Mouse (Mus musculus) liver, embryonic 11.5 days (tissue): ENCODE measurements at regions not wholly inside any gene's neighbourhood (a gene's known extent, or its start where the extent isn't known, plus 50 kb on each side); places are given as distances from the start of the nearest gene placed in this dataset.

Experiments
- ATAC-seq: fragments of 200-750 bp; cut with Nextera tagmentation; replicated peaks from 2 replicates; pipeline ENCODE4 v1.8.0; 2017; ENCODE audit warnings: moderate number of reproducible peaks, mild to moderate bottlenecking, moderate TSS enrichment, moderate library complexity; ENCODE audit not compliant: low FRiP score
- DNase-seq: peaks from one replicate; pipeline ENCODE4 v3.0.0-alpha.2; 2017; ENCODE audit warnings: low spot score
- H3K27ac ChIP-seq: fragments of 300-500 bp; sonication (generic); 2 replicates; pipeline ENCODE4 v1.5.1; 2014; ENCODE audit warnings: mild to moderate bottlenecking, low read depth, low read length, control low read depth
- H3K27me3 ChIP-seq: fragments of 300-500 bp; sonication (generic); replicated peaks from 2 replicates; pipeline ENCODE4 v1.6.1; 2014; ENCODE audit warnings: low read length, mixed read lengths; ENCODE audit not compliant: control insufficient read depth, insufficient read depth
- H3K36me3 ChIP-seq: fragments of 300-500 bp; sonication (generic); 2 replicates; pipeline ENCODE4 v1.6.1; 2014; ENCODE audit warnings: mild to moderate bottlenecking, low read length, moderate library complexity, mixed read lengths; ENCODE audit not compliant: control insufficient read depth, insufficient read depth
- H3K4me1 ChIP-seq: fragments of 300-500 bp; sonication (generic); replicated peaks from 2 replicates; pipeline ENCODE4 v1.6.1; 2014; ENCODE audit warnings: low read length, mixed read lengths; ENCODE audit not compliant: control insufficient read depth, insufficient read depth
- H3K4me2 ChIP-seq: fragments of 300-500 bp; sonication (generic); 2 replicates; pipeline ENCODE4 v1.6.1; 2014; ENCODE audit warnings: mild to moderate bottlenecking, control low read depth, moderate library complexity
- H3K4me3 ChIP-seq: fragments of 300-500 bp; sonication (generic); 2 replicates; pipeline ENCODE4 v1.5.1; 2014; ENCODE audit warnings: low read depth, low read length, control low read depth
- H3K9ac ChIP-seq: fragments of 300-500 bp; sonication (generic); 2 replicates; pipeline ENCODE4 v1.6.1; 2014; ENCODE audit warnings: low read depth, low read length, control low read depth
- H3K9me3 ChIP-seq: fragments of 300-500 bp; sonication (generic); 2 replicates; pipeline ENCODE4 v1.6.1; 2016; ENCODE audit warnings: low read length, inconsistent platforms, mixed read lengths; ENCODE audit not compliant: control insufficient read depth
- WGBS: fragments of 180-500 bp; shearing (Covaris S2); extraction: QIAGEN DNeasy Blood & Tissue Kit; methylation state at CpG from one replicate; pipeline ENCODE4 v1.1.7; 2014; 5-methylcytosine and 5-hydroxymethylcytosine counted together

DNA sequence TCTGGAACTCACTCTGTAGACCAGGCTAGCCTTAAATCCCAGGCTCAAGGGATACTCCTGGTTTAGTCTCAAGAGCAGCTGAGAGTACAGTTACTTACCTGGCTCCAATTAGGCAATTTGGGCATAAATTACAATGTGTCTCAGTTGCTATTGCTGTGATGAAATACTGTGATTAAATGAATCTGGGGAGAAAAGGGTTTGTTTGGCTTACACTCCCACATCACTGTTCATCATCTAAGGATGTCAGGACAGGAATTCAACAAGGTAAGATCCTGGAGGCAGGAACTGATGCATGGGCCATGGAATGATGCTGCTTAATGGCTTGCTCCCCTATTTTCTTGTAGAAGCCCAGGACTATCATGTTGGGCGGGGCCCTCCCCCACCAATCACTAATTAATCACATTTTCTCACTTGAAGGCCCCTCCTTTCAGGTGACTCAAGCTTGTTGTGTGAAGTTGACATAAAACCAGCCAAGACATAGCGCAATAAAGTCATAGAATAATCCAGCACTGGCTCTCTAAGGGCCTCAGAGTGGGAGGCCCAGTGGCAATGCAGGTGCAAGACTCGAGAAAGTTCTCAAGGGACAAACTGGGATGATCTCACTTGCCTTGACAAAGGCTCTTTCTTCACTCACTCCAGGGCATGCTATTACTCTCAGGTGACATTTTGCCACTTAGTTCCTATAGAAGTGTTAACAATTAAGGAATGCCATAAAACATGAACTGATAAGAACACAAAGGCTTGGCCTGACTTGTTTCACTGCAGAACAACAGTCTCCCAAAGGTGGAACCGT, 85.4 kb upstream of the Barx2 start:
- Histone ChIP-seq H3K9ac (no peak overlapping the region), H3K27me3 (no peaks in the 10 kb centered on the region), H3K9me3 (no peaks in the 10 kb centered on the region), H3K36me3 (no peaks in the 10 kb centered on the region), H3K4me2 (no peak overlapping the region), H3K4me3 (no peak overlapping the region), H3K4me1 (peaks cover 20% of the 10 kb centered on the region), H3K27ac (no peak overlapping the region)
- DNase-seq: no peak
- no peak for ATAC-seq
- 68% methylated on average over 4 of the region's 4 CpGs for WGBS

GRCm38 (mm10) chr9:31999760-32000159, 86.5 kb upstream of the Barx2 start:
- ATAC-seq: no peak
- Histone ChIP-seq H3K4me3 (no peak overlapping the region), H3K36me3 (no peaks in the 10 kb centered on the region), H3K9me3 (no peaks in the 10 kb centered on the region), H3K27ac (no peak overlapping the region), H3K27me3 (no peaks in the 10 kb centered on the region), H3K9ac (no peak overlapping the region), H3K4me2 (no peak overlapping the region), H3K4me1 (peaks cover 20% of the 10 kb centered on the region)
- 59% methylated on average over 1 of the region's 1 CpGs for WGBS
- DNase-seq: no peak

GRCm38 (mm10) chr9:32002924-32003323, 89.7 kb upstream of the Barx2 start:
- WGBS: 65% methylated on average over 4 of the region's 4 CpGs
- H3K4me2 ChIP-seq: no peak overlapping the region

DNA sequence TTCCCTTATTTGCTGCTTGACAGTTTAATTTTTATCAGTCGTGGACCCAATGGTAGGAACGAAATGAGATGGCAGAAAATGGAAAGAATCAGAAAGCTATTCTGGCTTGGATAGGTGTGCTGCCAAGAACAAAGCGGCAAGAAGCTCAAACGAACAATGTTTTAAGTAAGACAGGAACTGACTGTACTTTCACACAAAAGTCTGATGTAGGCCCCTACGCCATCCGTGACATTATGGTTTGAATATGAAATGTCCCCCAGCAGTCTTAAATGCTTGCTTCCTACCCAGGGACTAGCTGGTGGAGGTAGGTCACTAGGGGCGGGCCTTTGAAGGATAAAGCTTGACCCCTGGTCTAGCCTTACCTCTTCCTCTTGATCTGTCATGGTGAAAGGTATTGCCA, 90.5 kb upstream of the Barx2 start:
- Histone ChIP-seq H3K4me2 (no peak overlapping the region), H3K27me3 (no peaks in the 10 kb centered on the region), H3K27ac (no peak overlapping the region), H3K4me1 (no peaks in the 10 kb centered on the region), H3K9ac (no peak overlapping the region), H3K4me3 (no peak overlapping the region), H3K36me3 (no peaks in the 10 kb centered on the region), H3K9me3 (no peaks in the 10 kb centered on the region)
- DNase-seq: no peak
- WGBS: 83% methylated on average over 7 of the region's 7 CpGs
- no peak for ATAC-seq

More at GRCm38 (mm10) chr9:32002924-32003323, 89.7 kb upstream of the Barx2 start:
- H3K36me3 ChIP-seq: no peaks in the 10 kb centered on the region
- no peak overlapping the region for H3K4me3 ChIP-seq
- no peaks in the 10 kb centered on the region for H3K9me3 ChIP-seq
- no peak overlapping the region for H3K9ac ChIP-seq
- peaks cover 2% of the 10 kb centered on the region; the same call in 1 of the 2 replicates for H3K4me1 ChIP-seq
- no peaks in the 10 kb centered on the region for H3K27me3 ChIP-seq
- ATAC-seq (no peak), DNase-seq (no peak)
- no peak overlapping the region for H3K27ac ChIP-seq

GRCm38 (mm10) chr9:32005348-32005747, 92.1 kb upstream of the Barx2 start:
- Histone ChIP-seq H3K27ac (no peak overlapping the region), H3K36me3 (no peaks in the 10 kb centered on the region), H3K4me1 (no peaks in the 10 kb centered on the region), H3K27me3 (no peaks in the 10 kb centered on the region), H3K4me3 (no peak overlapping the region), H3K9ac (no peak overlapping the region), H3K4me2 (no peak overlapping the region), H3K9me3 (no peaks in the 10 kb centered on the region)
- 81% methylated on average over 9 of the region's 9 CpGs for WGBS
- DNase-seq (no peak), ATAC-seq (no peak)

DNA sequence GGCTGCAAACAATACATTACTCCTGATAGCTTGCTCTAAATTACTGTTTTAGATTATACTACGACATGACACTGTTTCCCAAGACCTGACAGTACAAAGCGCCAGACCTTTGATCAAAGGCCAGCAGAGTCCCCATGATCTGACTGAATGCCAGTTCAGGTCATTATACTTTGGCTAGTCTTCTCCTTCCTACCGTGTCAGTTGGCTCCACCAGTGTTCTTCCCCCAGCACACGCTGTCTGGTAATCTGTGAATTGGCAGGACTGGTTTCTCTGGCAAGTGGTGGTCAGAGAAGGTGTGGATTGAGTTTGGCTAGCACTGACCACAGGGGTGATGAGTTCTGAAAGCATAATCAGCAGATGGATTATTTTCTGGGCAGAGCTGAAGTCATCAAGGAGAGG, 93.1 kb upstream of the Barx2 start:
- Histone ChIP-seq H3K4me2 (no peak overlapping the region), H3K4me3 (no peak overlapping the region), H3K27me3 (no peaks in the 10 kb centered on the region), H3K9ac (no peak overlapping the region), H3K36me3 (no peaks in the 10 kb centered on the region), H3K4me1 (no peaks in the 10 kb centered on the region), H3K27ac (no peak overlapping the region), H3K9me3 (no peaks in the 10 kb centered on the region)
- WGBS: 62% methylated on average over 4 of the region's 4 CpGs
- DNase-seq (no peak), ATAC-seq (no peak)

DNA sequence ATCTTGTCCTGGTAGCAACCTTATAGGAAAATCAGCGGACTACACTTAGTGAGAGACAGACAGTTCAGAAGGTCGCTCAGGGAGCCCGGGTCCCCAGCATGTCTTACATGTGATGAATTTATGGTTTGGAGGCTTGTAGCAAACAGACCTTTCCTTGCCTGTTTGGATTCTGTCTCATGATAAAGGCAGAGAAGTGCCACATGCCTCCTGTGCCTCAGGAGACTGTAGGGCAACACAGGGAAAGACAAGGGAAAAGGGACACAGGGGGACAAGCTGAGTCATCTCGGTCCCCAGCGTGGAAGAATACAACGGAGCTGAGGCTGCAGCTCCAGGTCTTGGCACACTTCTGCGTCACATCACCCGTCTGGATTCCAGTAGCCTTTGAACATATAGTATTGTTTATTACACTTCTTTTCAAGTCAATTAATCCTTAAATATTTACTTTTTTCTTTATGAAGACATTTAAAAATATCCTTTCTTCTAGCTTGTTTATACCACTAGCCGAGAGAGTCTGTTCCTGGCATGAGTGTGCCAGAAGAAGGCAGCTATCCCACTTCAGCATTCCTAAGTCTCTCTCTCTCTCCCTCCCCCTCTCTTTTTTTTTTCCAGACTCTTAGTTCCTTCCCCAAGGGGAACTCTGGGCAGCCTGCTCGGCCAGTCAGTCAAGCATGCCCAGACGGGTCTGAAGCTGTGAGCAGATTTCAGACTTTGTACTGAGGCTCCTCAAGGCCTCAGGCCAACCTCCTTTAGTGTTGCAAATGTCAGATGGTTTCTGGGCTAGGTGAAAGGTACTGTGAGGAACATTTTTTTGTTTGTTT, 97.9 kb upstream of the Barx2 start:
- no peaks in the 10 kb centered on the region for H3K36me3 ChIP-seq
- no peak overlapping the region for H3K4me3 ChIP-seq
- 52% methylated on average over 11 of the region's 11 CpGs for WGBS
- no peak overlapping the region for H3K4me2 ChIP-seq
- DNase-seq (no peak), ATAC-seq (no peak)
- no peaks in the 10 kb centered on the region for H3K9me3 ChIP-seq
- H3K27ac ChIP-seq: no peak overlapping the region
- no peaks in the 10 kb centered on the region for H3K27me3 ChIP-seq
- no peak overlapping the region for H3K9ac ChIP-seq
- no peaks in the 10 kb centered on the region for H3K4me1 ChIP-seq

DNA sequence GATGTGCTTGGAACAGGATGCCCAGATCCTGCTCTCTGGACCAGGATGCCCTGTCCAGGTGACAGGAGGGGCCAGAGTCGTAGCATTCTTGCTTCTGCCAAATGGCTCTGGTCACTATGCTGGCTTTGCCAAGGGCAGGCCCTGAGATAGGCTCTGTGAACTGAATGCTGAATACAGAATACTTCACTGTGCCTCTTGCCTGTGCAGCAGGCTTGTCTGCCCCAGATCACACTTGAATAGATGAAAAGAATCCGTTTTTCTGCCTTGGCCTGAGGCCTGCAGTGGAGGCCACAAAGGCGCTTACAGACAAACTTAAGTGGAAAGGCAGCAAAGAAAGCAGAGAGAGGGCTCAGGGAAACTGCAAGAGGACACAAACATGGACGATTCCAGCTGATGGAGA, 99.7 kb upstream of the Arhgap32 start:
- DNase-seq (no peak), ATAC-seq (no peak)
- no peak overlapping the region for H3K9ac ChIP-seq
- H3K36me3 ChIP-seq: no peaks in the 10 kb centered on the region
- no peaks in the 10 kb centered on the region for H3K27me3 ChIP-seq
- WGBS: 59% methylated on average over 4 of the region's 4 CpGs
- 0 out of 2 replicates have a peak, but pooled peaks cover 3% of the 10 kb centered on the region for H3K4me1 ChIP-seq
- H3K4me2 ChIP-seq: no peak overlapping the region
- no peaks in the 10 kb centered on the region for H3K9me3 ChIP-seq
- no peak overlapping the region for H3K27ac ChIP-seq
- H3K4me3 ChIP-seq: no peak overlapping the region
